Mouse (Mus musculus): ENCODE results near the gene Gm765. TPM values are rescaled to one million over a fixed set of nuclear protein-coding genes. Genes with fewer than 3 reads are reported as not detected.

Gene Gm765
- polyA plus RNA-seq, 1 experiment from 2014 or later = not detected

- H3K27ac ChIP-seq (replicated peaks; ENCODE audit: low read depth, low read length) = no peak overlapping the region
- no peaks in the 10 kb centered on the region for H3K36me3 ChIP-seq (ENCODE audit: control insufficient read depth, insufficient read depth, low read length)
- ATAC-seq (ENCODE audit: insufficient number of reproducible peaks, low FRiP score, low TSS enrichment, low read depth) = no peak
- no peaks in the 10 kb centered on the region for H3K27me3 ChIP-seq (ENCODE audit: control insufficient read depth, insufficient read depth, low read length)
- no peak overlapping the region for H3K9ac ChIP-seq (ENCODE audit: low read length)
- 74% methylated on average over 3 of the region's 3 CpGs for WGBS
- no peaks in the 10 kb centered on the region for H3K9me3 ChIP-seq (ENCODE audit: control insufficient read depth, low read length)
- no peak overlapping the region for H3K4me3 ChIP-seq (ENCODE audit: low read depth, low read length)
- no peak overlapping the region for H3K4me2 ChIP-seq (ENCODE audit: low read depth, severe bottlenecking)
- no peaks in the 10 kb centered on the region for H3K4me1 ChIP-seq (ENCODE audit: control insufficient read depth, insufficient read depth, low read length)
- DNase-seq (ENCODE audit: low spot score) = no peak
Measured at GRCm38 (mm10) chr6:98307647-98308046, 34.9 kb downstream of the Gm765 start.

- Histone ChIP-seq H3K27me3 (ENCODE audit: control insufficient read depth, insufficient read depth, low read length) (no peaks in the 10 kb centered on the region), H3K9ac (ENCODE audit: low read length) (no peak overlapping the region), H3K27ac (replicated peaks; ENCODE audit: low read depth, low read length) (no peak overlapping the region), H3K4me2 (ENCODE audit: low read depth, severe bottlenecking) (no peak overlapping the region), H3K4me1 (ENCODE audit: control insufficient read depth, insufficient read depth, low read length) (no peaks in the 10 kb centered on the region), H3K9me3 (ENCODE audit: control insufficient read depth, low read length) (no peaks in the 10 kb centered on the region), H3K4me3 (ENCODE audit: low read depth, low read length) (no peak overlapping the region), H3K36me3 (ENCODE audit: control insufficient read depth, insufficient read depth, low read length) (no peaks in the 10 kb centered on the region)
- 90% methylated on average over 7 of the region's 7 CpGs for whole genome bisulfite sequencing
- DNase-seq (ENCODE audit: low spot score) (no peak), ATAC-seq (ENCODE audit: insufficient number of reproducible peaks, low FRiP score, low TSS enrichment, low read depth) (no peak)
Measured at GRCm38 (mm10) chr6:98307159-98307558, 35.4 kb downstream of the Gm765 start.

- 77% methylated on average over 5 of the region's 5 CpGs for whole genome bisulfite sequencing
- no peaks in the 10 kb centered on the region for H3K36me3 ChIP-seq (ENCODE audit: control insufficient read depth, insufficient read depth, low read length)
- H3K27ac ChIP-seq (replicated peaks; ENCODE audit: low read depth, low read length) = no peak overlapping the region
- no peak overlapping the region for H3K4me2 ChIP-seq (ENCODE audit: low read depth, severe bottlenecking)
- no peak for ATAC-seq (ENCODE audit: insufficient number of reproducible peaks, low FRiP score, low TSS enrichment, low read depth)
- DNase-seq (ENCODE audit: low spot score) = no peak
- H3K9ac ChIP-seq (ENCODE audit: low read length) = no peak overlapping the region
- no peaks in the 10 kb centered on the region for H3K9me3 ChIP-seq (ENCODE audit: control insufficient read depth, low read length)
- H3K4me3 ChIP-seq (ENCODE audit: low read depth, low read length) = no peak overlapping the region
- no peaks in the 10 kb centered on the region for H3K4me1 ChIP-seq (ENCODE audit: control insufficient read depth, insufficient read depth, low read length)
- no peaks in the 10 kb centered on the region for H3K27me3 ChIP-seq (ENCODE audit: control insufficient read depth, insufficient read depth, low read length)
Measured at GRCm38 (mm10) chr6:98292064-98292463, 50.5 kb downstream of the Gm765 start.

GRCm38 (mm10) chr6:98288316-98288715 is 54.2 kb downstream of the Gm765 start:
- H3K4me1 ChIP-seq (ENCODE audit: control insufficient read depth, insufficient read depth, low read length) = no peaks in the 10 kb centered on the region
- H3K9me3 ChIP-seq (ENCODE audit: control insufficient read depth, low read length) = no peaks in the 10 kb centered on the region
- no peak overlapping the region for H3K27ac ChIP-seq (replicated peaks; ENCODE audit: low read depth, low read length)
- H3K27me3 ChIP-seq (ENCODE audit: control insufficient read depth, insufficient read depth, low read length) = no peaks in the 10 kb centered on the region
- DNase-seq (ENCODE audit: low spot score) (no peak), ATAC-seq (ENCODE audit: insufficient number of reproducible peaks, low FRiP score, low TSS enrichment, low read depth) (no peak)
- no peak overlapping the region for H3K4me2 ChIP-seq (ENCODE audit: low read depth, severe bottlenecking)
- 41% methylated on average over 3 of the region's 3 CpGs for WGBS
- H3K36me3 ChIP-seq (ENCODE audit: control insufficient read depth, insufficient read depth, low read length) = no peaks in the 10 kb centered on the region
- no peak overlapping the region for H3K9ac ChIP-seq (ENCODE audit: low read length)
- no peak overlapping the region for H3K4me3 ChIP-seq (ENCODE audit: low read depth, low read length)

- Histone ChIP-seq H3K9ac (ENCODE audit: low read length) (no peak overlapping the region), H3K27me3 (ENCODE audit: control insufficient read depth, insufficient read depth, low read length) (no peaks in the 10 kb centered on the region), H3K4me1 (ENCODE audit: control insufficient read depth, insufficient read depth, low read length) (no peaks in the 10 kb centered on the region), H3K9me3 (ENCODE audit: control insufficient read depth, low read length) (no peaks in the 10 kb centered on the region), H3K27ac (replicated peaks; ENCODE audit: low read depth, low read length) (no peak overlapping the region), H3K4me2 (ENCODE audit: low read depth, severe bottlenecking) (no peak overlapping the region), H3K4me3 (ENCODE audit: low read depth, low read length) (no peak overlapping the region), H3K36me3 (ENCODE audit: control insufficient read depth, insufficient read depth, low read length) (no peaks in the 10 kb centered on the region)
- no peak for DNase-seq (ENCODE audit: low spot score)
- no peak for ATAC-seq (ENCODE audit: insufficient number of reproducible peaks, low FRiP score, low TSS enrichment, low read depth)
- 43% methylated on average over 6 of the region's 6 CpGs for WGBS
Measured at GRCm38 (mm10) chr6:98287521-98287920, 55.0 kb downstream of the Gm765 start.

GRCm38 (mm10) chr6:98285190-98285589 is 57.4 kb downstream of the Gm765 start:
- Histone ChIP-seq H3K27me3 (ENCODE audit: control insufficient read depth, insufficient read depth, low read length) (no peaks in the 10 kb centered on the region), H3K4me1 (ENCODE audit: control insufficient read depth, insufficient read depth, low read length) (no peaks in the 10 kb centered on the region), H3K27ac (replicated peaks; ENCODE audit: low read depth, low read length) (no peak overlapping the region), H3K4me2 (ENCODE audit: low read depth, severe bottlenecking) (no peak overlapping the region), H3K9me3 (ENCODE audit: control insufficient read depth, low read length) (no peaks in the 10 kb centered on the region), H3K9ac (ENCODE audit: low read length) (no peak overlapping the region), H3K4me3 (ENCODE audit: low read depth, low read length) (no peak overlapping the region), H3K36me3 (ENCODE audit: control insufficient read depth, insufficient read depth, low read length) (no peaks in the 10 kb centered on the region)
- DNase-seq (ENCODE audit: low spot score) = no peak
- WGBS = 90% methylated on average over 2 of the region's 2 CpGs
- no peak for ATAC-seq (ENCODE audit: insufficient number of reproducible peaks, low FRiP score, low TSS enrichment, low read depth)

- DNase-seq (ENCODE audit: low spot score) (no peak), ATAC-seq (ENCODE audit: insufficient number of reproducible peaks, low FRiP score, low TSS enrichment, low read depth) (no peak)
- Histone ChIP-seq H3K27ac (replicated peaks; ENCODE audit: low read depth, low read length) (no peak overlapping the region), H3K36me3 (ENCODE audit: control insufficient read depth, insufficient read depth, low read length) (no peaks in the 10 kb centered on the region), H3K4me3 (ENCODE audit: low read depth, low read length) (no peak overlapping the region), H3K4me2 (ENCODE audit: low read depth, severe bottlenecking) (no peak overlapping the region), H3K27me3 (ENCODE audit: control insufficient read depth, insufficient read depth, low read length) (no peaks in the 10 kb centered on the region), H3K9ac (ENCODE audit: low read length) (no peak overlapping the region), H3K4me1 (ENCODE audit: control insufficient read depth, insufficient read depth, low read length) (no peaks in the 10 kb centered on the region), H3K9me3 (ENCODE audit: control insufficient read depth, low read length) (no peaks in the 10 kb centered on the region)
- WGBS = 91% methylated on average over 4 of the region's 4 CpGs
Measured at GRCm38 (mm10) chr6:98282791-98283190, 59.8 kb downstream of the Gm765 start.

- no peak for ATAC-seq (ENCODE audit: insufficient number of reproducible peaks, low FRiP score, low TSS enrichment, low read depth)
- Histone ChIP-seq H3K4me2 (ENCODE audit: low read depth, severe bottlenecking) (no peak overlapping the region), H3K4me1 (ENCODE audit: control insufficient read depth, insufficient read depth, low read length) (no peaks in the 10 kb centered on the region), H3K4me3 (ENCODE audit: low read depth, low read length) (no peak overlapping the region), H3K9me3 (ENCODE audit: control insufficient read depth, low read length) (no peaks in the 10 kb centered on the region), H3K27ac (replicated peaks; ENCODE audit: low read depth, low read length) (no peak overlapping the region), H3K9ac (ENCODE audit: low read length) (no peak overlapping the region), H3K27me3 (ENCODE audit: control insufficient read depth, insufficient read depth, low read length) (no peaks in the 10 kb centered on the region), H3K36me3 (ENCODE audit: control insufficient read depth, insufficient read depth, low read length) (no peaks in the 10 kb centered on the region)
- DNase-seq (ENCODE audit: low spot score) = peak; percentile 62
- WGBS = 83% methylated on average over 1 of the region's 1 CpGs
Measured at GRCm38 (mm10) chr6:98271553-98271952, 71.0 kb downstream of the Gm765 start.

- ATAC-seq (ENCODE audit: insufficient number of reproducible peaks, low FRiP score, low TSS enrichment, low read depth) (no peak), DNase-seq (ENCODE audit: low spot score) (no peak)
- no peaks in the 10 kb centered on the region for H3K36me3 ChIP-seq (ENCODE audit: control insufficient read depth, insufficient read depth, low read length)
- H3K9ac ChIP-seq (ENCODE audit: low read length) = no peak overlapping the region
- no peak overlapping the region for H3K4me2 ChIP-seq (ENCODE audit: low read depth, severe bottlenecking)
- no peaks in the 10 kb centered on the region for H3K27me3 ChIP-seq (ENCODE audit: control insufficient read depth, insufficient read depth, low read length)
- no peaks in the 10 kb centered on the region for H3K9me3 ChIP-seq (ENCODE audit: control insufficient read depth, low read length)
- no peak overlapping the region for H3K27ac ChIP-seq (replicated peaks; ENCODE audit: low read depth, low read length)
- no peak overlapping the region for H3K4me3 ChIP-seq (ENCODE audit: low read depth, low read length)
- 56% methylated on average over 2 of the region's 2 CpGs for WGBS
- no peaks in the 10 kb centered on the region for H3K4me1 ChIP-seq (ENCODE audit: control insufficient read depth, insufficient read depth, low read length)
Measured at GRCm38 (mm10) chr6:98262961-98263360, 79.6 kb downstream of the Gm765 start.
